Mouse (Mus musculus) brain, adult 2 months (tissue): Measurements from ENCODE around the gene E130308A19Rik.

Experiments used
- DNase-seq: peaks from one replicate; pipeline ENCODE4 v3.0.0; 2011; ENCODE audit warnings: low read depth, low spot score

E130308A19Rik gene

GRCm38 (mm10) chr4:59682491-59682890 is 56.5 kb downstream of the E130308A19Rik start:
- DNase-seq: peak; percentile 29

GRCm38 (mm10) chr4:59682950-59683349 is 56.9 kb downstream of the E130308A19Rik start:
- DNase-seq: no peak

DNA sequence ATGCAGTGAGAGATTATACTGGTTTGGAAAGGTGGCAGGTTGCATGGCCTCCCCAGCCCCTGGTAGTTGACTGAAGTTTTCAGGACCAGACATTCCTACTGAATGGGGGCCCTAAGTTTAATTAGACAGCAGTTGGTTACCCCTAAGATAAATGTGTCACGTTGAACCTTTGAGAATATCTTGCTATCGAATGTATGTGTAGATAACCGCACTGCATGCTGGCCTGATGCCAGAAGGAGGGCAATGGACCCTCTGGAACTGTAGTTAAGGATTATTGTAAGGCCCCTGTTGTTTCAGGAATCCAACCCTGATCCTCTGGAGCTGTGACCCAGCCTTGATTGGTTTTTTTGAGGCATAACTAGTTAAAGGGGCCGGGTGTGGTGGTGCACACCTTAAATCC is 58.3 kb downstream of the E130308A19Rik start:
- no peak for DNase-seq

DNA sequence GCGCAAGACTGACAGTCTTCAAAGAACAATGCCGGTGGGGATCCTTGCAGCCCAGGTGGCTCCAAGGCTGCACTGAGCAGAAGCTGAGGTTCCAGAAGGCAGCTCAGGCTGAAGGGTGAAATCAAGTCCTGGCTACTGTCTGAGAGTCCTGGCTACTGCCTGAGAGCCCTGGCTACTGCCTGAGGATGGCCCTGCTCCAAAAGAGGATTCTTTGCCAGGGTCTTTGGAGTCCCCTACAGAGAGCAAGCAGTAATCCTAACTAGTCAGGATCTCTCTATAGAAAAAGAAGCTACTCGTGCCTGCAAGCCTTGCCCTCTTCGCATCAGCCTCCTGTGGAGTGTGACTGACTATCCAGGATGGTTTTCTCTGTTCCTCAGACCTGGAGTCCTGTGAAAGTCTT is 60.7 kb downstream of the E130308A19Rik start:
- DNase-seq: no peak

- no peak for DNase-seq
Observed at GRCm38 (mm10) chr4:59689055-59689454, 63.0 kb downstream of the E130308A19Rik start.

GRCm38 (mm10) chr4:59690145-59690544 is 64.1 kb downstream of the E130308A19Rik start:
- DNase-seq: no peak

DNA sequence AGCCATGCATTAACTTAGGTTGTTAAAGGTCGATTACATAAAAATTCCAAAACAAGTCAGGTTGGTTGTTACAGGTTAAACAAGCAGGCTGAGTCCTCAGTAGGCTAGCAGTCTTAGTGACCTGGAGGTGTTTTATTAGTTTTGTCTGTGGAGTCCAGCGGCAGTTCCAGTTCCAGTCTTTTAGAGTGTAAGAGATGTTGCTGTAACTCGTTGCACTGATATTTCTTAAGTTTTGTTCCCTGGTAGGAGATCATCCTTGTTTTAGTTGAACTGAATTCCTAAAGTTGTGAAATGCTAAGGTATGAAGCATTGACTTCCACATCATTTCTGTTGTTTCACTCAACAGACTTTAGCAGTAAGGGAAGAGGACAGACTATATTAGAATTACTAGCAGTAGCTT is 70.8 kb downstream of the E130308A19Rik start:
- DNase-seq: no peak

GRCm38 (mm10) chr4:59697869-59698268 is 71.9 kb downstream of the E130308A19Rik start:
- no peak for DNase-seq

DNA sequence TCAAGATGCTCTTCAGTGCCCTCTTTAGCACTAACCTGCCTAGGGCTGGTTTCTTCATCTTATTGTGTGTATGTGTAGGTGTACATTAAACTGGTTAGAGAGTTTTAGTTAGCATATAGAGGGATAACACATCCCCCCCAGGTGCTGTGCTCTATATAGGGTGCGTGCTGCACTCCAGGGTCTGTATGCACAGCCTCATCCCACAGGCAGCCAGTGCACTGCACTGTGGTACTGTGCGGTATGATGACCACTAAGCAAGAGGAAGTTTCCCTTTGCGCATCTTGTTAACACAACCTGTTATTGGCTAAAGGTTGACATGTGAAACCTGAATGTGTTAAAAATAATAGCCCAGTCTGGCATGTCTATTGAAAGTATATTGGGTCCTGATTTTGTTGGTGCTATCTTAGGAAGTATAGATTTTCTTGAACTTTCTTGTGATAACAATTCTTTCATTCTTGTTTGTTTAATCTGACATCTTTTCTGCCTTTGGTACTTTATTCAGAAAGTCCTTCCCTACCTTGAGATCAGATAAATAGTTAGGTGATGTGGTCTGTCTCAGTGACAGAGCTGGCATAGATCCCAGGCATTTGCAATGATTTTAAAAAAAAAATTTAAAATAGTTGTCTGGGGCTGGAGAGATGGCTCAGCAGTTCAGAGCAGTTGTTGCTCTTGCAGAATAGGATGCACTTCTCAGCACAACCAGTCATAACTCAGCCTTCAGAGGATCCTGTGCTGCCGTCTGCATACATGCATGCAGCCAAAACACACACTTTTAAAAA is 73.2 kb downstream of the E130308A19Rik start:
- DNase-seq: no peak

GRCm38 (mm10) chr4:59709321-59709720 is 83.3 kb downstream of the E130308A19Rik start:
- DNase-seq: peak; percentile 66

DNA sequence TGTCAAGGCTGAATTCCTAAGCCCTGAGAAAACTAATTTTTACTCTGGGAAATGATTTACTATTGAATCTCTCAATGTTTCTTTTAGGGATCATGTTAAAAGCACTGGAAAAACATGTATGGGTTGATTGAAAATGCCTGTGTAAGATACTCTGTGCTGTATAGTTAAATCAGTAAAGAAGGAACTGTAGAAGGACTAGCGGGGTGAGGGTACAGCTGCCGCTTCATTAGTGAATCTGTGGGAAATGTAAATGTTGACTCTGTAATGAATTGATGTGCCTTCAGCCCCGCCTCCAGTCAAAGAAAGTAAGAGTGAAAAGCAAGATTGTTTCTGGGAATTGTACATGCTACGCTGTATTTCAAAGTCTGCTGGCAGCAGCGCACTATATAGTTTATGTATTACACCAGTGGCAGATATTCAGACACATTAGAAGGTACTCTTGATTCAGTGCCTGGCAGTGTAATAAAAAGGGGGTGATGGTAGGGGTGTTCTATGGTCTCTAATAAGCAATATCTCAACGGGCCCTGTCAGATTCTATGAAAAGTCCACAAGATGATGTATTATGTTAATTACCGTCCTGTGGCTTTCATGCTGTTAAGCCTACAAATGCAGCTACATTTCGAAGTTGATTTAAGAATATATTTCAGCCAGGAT is 84.9 kb downstream of the E130308A19Rik start:
- DNase-seq: no peak

DNA sequence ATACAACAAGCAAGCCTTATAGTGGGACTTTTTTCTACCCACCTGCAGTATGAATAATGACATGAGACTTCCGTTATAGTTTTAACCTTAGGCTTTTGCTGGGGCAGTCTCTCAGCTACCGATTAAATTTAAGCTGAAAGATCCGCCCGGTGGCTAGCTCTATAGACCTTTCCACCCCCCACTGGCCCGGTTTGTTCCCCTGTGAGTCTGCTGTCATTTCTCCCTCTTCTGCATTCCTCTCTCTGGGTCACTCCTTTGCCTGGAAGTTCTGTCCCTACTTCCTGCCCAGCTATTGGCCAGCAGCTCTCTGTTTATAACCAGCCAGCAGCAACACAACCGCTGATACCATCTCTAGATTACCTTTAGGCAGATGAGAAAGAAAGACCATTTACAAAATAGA is 86.4 kb downstream of the E130308A19Rik start:
- no peak for DNase-seq

- DNase-seq: no peak
Observed at GRCm38 (mm10) chr4:59712955-59713354, 86.9 kb downstream of the E130308A19Rik start.

GRCm38 (mm10) chr4:59714472-59714871 is 88.5 kb downstream of the E130308A19Rik start:
- no peak for DNase-seq

- no peak for DNase-seq
Observed at GRCm38 (mm10) chr4:59714926-59715325, 88.9 kb downstream of the E130308A19Rik start.

GRCm38 (mm10) chr4:59715531-59715930 is 89.5 kb downstream of the E130308A19Rik start:
- DNase-seq: no peak

DNA sequence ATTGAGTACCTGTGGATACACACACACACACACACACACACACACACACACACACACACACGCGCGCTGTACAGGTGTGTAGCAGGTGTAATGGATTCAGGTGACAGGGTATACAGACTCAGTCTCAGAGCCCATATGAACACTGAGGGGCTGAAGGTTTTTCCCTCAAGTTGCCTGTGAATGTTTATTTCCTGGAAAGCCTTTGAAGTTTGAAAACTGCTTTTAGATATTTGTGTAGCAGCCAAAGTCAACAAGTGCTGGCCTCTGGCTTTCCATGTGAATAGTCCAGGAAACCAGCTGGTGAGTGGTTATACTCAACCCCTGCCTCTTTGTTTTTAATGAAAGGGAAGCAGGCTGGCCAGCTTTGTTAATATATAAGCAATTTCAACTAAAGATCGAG is 91.3 kb downstream of the E130308A19Rik start:
- no peak for DNase-seq

- no peak for DNase-seq
Observed at GRCm38 (mm10) chr4:59718542-59718941, 92.5 kb downstream of the E130308A19Rik start.

DNA sequence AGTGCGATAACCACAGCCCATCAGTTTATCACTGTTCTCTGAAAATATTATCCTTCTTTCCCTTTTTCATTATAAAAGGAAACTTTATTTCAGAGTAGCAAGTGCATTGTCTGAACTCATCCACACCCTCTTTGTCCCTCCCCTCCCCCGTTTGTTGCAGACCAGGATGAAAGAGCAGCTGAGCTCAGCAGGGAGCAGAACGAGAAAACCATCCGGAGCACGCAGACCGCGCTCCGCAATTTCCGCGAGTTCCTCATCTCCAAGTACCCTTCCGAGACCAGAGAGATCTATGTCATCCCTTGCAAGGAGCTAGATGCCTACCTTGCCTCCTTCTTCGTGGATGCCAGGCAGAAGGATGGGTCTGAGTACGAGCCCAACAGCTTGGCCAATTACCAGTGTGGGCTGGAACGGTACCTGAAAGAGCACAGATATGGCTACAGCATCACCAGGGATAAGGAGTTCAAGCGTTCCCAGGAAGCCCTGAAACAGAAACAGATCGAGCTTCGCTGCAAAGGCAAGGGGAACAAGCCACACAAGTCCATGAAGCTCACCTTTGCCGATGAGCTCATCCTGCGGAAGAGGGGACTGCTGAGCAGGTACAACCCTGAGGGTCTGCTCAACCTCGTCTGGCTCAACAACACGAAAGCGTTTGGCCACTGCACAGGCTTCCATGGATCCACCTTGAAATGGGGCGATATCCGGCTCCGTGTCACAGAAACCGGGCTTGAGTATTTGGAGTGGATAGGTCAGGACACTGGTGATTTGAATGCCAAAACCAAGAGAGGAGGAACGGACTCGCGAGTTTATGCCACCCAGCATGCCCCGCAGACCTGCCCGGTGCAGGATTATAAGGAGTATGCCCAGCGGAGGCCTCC is 93.7 kb downstream of the E130308A19Rik start:
- peak; percentile 39 for DNase-seq

GRCm38 (mm10) chr4:59721811-59722210 is 95.8 kb downstream of the E130308A19Rik start:
- no peak for DNase-seq

- no peak for DNase-seq
Observed at GRCm38 (mm10) chr4:59725579-59725978, 99.6 kb downstream of the E130308A19Rik start.

DNA sequence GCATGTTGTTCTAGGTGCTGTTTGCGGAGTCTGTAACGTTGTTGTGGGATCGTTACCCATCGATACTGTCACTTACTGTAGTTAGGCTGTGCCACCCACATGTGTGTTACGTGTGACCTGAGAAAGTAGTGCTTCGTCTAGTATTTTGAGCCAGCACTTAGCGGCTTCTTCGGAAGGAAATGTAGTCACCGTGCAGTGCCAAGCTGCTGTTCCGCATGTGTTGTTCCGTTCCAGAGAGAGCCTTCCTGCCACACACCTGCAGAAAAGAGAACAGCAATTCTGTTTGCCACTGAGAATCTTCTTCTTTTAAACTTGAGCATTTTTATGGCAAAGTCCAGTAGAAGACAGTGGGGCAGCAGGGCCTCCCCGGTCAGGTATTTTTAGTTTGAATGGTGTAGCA is 100.5 kb downstream of the E130308A19Rik start:
- no peak for DNase-seq
